Mouse (Mus musculus): ENCODE measurements at regions not wholly inside any gene's neighbourhood (a gene's known extent, or its start where the extent isn't known, plus 50 kb on each side); places are given as distances from the start of the nearest gene placed in this dataset.
"Not testable (repeated sequence)": the region's sequence is repeated elsewhere in the genome, so short reads cannot be mapped to it uniquely, and the experiment has no call there.

GRCm38 (mm10) chr15:87818566-87818965 is 274.5 kb downstream of the Fam19a5 start:
- no peak for DNase-seq

GRCm38 (mm10) chr15:87842097-87842496 is 298.0 kb downstream of the Fam19a5 start:
- DNase-seq = no peak

- DNase-seq = no peak
These were observed 315.0 kb downstream of the Fam19a5 start for GRCm38 (mm10) chr15:87859069-87859468.

GRCm38 (mm10) chr15:87876286-87876899 is 332.3 kb downstream of the Fam19a5 start:
- no peak for DNase-seq

GRCm38 (mm10) chr15:87890903-87891302 is 346.8 kb downstream of the Fam19a5 start:
- DNase-seq = no peak

GRCm38 (mm10) chr15:87894866-87895265 is 350.8 kb downstream of the Fam19a5 start:
- DNase-seq = not testable (repeated sequence)

- DNase-seq = no peak
These were observed 354.6 kb downstream of the Fam19a5 start for GRCm38 (mm10) chr15:87898655-87899054.

GRCm38 (mm10) chr15:87904436-87904835 is 360.3 kb downstream of the Fam19a5 start:
- peak; percentile 35 for DNase-seq

GRCm38 (mm10) chr15:87906310-87906709 is 362.2 kb downstream of the Fam19a5 start:
- DNase-seq = no peak

GRCm38 (mm10) chr15:87922091-87922490 is 378.0 kb downstream of the Fam19a5 start:
- DNase-seq = no peak

- no peak for DNase-seq
These were observed 378.8 kb downstream of the Fam19a5 start for GRCm38 (mm10) chr15:87922781-87923446.

- no peak for DNase-seq
These were observed 379.8 kb downstream of the Fam19a5 start for GRCm38 (mm10) chr15:87923906-87924305.

- DNase-seq = no peak
These were observed 391.9 kb downstream of the Fam19a5 start for GRCm38 (mm10) chr15:87936041-87936440.

GRCm38 (mm10) chr15:87940837-87941236 is 396.7 kb downstream of the Fam19a5 start:
- DNase-seq = peak; percentile 51

- no peak for DNase-seq
These were observed 408.4 kb downstream of the Fam19a5 start for GRCm38 (mm10) chr15:87952531-87952930.

GRCm38 (mm10) chr15:87955685-87956256 is 411.7 kb downstream of the Fam19a5 start:
- no peak for DNase-seq

GRCm38 (mm10) chr15:87958866-87959265 is 414.8 kb downstream of the Fam19a5 start:
- no peak for DNase-seq

- no peak for DNase-seq
These were observed 428.5 kb downstream of the Fam19a5 start for GRCm38 (mm10) chr15:87972641-87973040.

- no peak for DNase-seq
These were observed 443.4 kb downstream of the Fam19a5 start for GRCm38 (mm10) chr15:87987322-87987985.

GRCm38 (mm10) chr15:87994546-87994945 is 450.4 kb downstream of the Fam19a5 start:
- DNase-seq = peak; percentile 5

- peak; percentile 4 for DNase-seq
These were observed 473.0 kb downstream of the Fam19a5 start for GRCm38 (mm10) chr15:88017076-88017475.

- no peak for DNase-seq
These were observed 488.7 kb downstream of the Fam19a5 start for GRCm38 (mm10) chr15:88032751-88033150.

GRCm38 (mm10) chr15:88033725-88034124 is 489.6 kb downstream of the Fam19a5 start:
- no peak for DNase-seq

GRCm38 (mm10) chr15:88035486-88035885 is 491.4 kb downstream of the Fam19a5 start:
- DNase-seq = no peak

Measured in cerebellum, adult 11-12 months (tissue).